Mouse (Mus musculus): ENCODE data around the gene Celsr1. TPM values are rescaled to one million over a fixed set of nuclear protein-coding genes. Genes with fewer than 3 reads are reported as not detected.
"Not testable (repeated sequence)": the region's sequence is repeated elsewhere in the genome, so short reads cannot be mapped to it uniquely, and the experiment has no call there.

Celsr1 gene
- polyA plus RNA-seq, 1 experiment from 2014 or later, result 0.25 TPM

DNA sequence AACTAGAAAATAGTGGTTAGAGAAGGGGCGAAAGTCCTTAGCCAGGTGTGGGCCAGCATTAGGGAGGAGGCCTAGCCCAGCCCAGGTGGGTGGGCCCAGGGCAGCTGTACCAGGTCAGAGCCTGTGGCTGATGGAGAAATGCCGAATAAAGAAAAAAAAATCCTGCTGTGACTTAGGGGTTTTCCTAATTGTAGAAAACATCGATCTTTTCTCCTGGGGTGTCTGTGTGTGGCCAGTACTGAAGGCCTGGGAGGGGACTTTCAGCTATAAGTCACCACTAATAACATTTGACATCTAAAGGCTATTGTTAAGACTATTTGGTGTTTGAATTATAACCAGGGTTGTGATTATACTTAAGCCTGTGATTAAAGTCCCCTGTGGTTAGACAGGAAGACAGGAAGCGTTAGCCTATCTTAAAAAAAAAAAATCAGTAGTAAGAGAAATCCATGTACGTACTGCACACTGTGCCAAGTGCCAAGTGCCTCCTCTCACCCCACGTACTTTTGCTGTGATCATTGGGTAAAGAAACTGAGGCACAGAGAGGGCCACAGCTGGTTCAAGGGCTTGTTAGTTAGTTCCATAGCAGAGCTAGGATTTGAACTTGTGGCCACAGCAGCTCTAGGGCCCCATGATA is 28.4 kb upstream of the Celsr1 start:
- Histone ChIP-seq H3K27me3 (replicated peaks) (no peaks in the 10 kb centered on the region), H3K9me3 (replicated peaks) (no peaks in the 10 kb centered on the region), H3K4me3 (0 out of 2 replicates have a peak overlapping the region, but pooled peaks have one; percentile 6), H3K4me2 (peak overlapping the region; percentile 97), H3K36me3 (peaks cover 5% of the 10 kb centered on the region), H3K27ac (peak overlapping the region; percentile 92), H3K4me1 (peaks cover 94% of the 10 kb centered on the region), H3K9ac (peak overlapping the region; percentile 43)
- WGBS (ENCODE audit: insufficient replicate concordance), result 65% methylated on average over 6 of the region's 6 CpGs
- no peak for ATAC-seq

DNA sequence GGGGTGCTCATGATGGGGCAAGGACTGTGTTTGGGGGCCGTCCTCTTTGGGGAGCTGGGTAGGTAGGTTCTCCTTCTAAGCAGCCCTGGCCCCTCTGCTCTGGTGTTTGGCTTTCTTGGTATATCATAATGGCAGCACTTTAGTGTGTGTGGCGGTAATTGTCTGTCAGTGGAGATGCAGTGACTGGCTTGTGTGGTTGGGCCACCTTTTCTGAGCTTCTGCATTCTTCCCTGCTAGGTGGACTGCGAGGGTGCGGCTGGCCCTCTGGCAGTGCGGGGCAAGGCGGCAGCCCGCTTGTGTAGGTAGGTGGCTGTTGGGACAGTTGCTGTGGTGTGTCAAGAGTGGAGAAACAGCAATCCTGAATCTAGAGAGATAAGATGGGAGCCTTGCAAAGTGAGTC is 27.6 kb upstream of the Celsr1 start:
- H3K9me3 ChIP-seq (replicated peaks), result no peaks in the 10 kb centered on the region
- H3K4me2 ChIP-seq, result peak overlapping the region; percentile 97
- peak overlapping the region; percentile 92 for H3K27ac ChIP-seq
- H3K4me1 ChIP-seq, result peaks cover 93% of the 10 kb centered on the region
- H3K4me3 ChIP-seq, result peak overlapping the region; percentile 90
- peak overlapping the region; percentile 43 for H3K9ac ChIP-seq
- WGBS (ENCODE audit: insufficient replicate concordance), result 72% methylated on average over 7 of the region's 7 CpGs
- peaks cover 5% of the 10 kb centered on the region for H3K36me3 ChIP-seq
- ATAC-seq, result no peak
- 0 out of 2 replicates have a peak, but pooled peaks cover 2% of the 10 kb centered on the region for H3K27me3 ChIP-seq (replicated peaks)

DNA sequence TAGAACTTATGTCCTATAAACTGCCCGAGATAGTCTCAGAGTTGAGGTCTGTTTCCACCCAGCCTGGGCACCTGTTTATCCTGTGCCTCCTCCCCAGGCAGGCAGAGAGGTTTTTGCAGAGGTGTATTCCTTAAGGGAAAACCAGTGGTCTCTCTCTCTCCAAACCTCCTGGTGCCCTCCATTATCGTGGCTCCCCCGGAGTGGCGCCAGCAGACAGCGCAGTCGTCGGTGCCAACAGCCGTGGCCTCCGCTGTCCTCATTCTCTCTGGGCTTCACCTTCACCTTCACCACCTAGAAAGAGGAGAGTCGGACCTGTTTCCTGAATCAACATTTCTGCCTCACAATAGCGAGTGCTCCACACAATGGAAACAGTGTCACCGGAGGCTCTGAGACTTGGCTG is 27.0 kb upstream of the Celsr1 start:
- no peaks in the 10 kb centered on the region for H3K9me3 ChIP-seq (replicated peaks)
- peak overlapping the region; percentile 43 for H3K9ac ChIP-seq
- WGBS (ENCODE audit: insufficient replicate concordance), result 85% methylated on average over 12 of the region's 12 CpGs
- H3K27ac ChIP-seq, result peak overlapping the region; percentile 92
- no peak for ATAC-seq
- 0 out of 2 replicates have a peak, but pooled peaks cover 4% of the 10 kb centered on the region for H3K27me3 ChIP-seq (replicated peaks)
- peak overlapping the region; percentile 90 for H3K4me3 ChIP-seq
- H3K4me2 ChIP-seq, result peak overlapping the region; percentile 97
- peaks cover 94% of the 10 kb centered on the region for H3K4me1 ChIP-seq
- peaks cover under 1% of the 10 kb centered on the region for H3K36me3 ChIP-seq

DNA sequence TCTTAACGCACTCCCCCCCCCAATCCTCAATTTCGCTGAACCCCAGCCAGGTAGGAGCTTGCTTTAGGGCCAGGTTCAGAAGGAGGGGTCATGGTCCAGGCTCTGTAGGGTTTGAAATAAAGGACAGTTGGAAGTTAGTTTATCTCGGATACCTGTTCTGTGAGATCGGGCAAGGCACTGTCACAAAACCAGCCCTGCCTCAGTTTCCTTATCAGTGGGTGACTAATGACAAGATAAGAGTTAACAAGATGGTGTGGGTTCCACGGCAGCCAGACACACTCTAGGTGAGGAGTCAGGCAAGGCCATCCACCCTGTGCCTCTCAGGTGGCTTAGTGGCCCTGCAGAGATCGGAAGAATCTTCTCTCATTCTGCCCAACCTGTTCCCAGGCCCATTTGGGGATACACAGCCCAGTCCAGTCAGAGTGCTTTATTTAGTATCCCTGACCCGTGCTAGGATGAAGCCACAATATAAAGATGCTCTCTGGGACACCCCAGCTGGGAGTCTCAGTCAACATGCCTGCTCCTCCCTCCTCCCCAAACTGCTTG is 26.3 kb upstream of the Celsr1 start:
- Histone ChIP-seq H3K4me1 (peaks cover 94% of the 10 kb centered on the region), H3K9me3 (replicated peaks) (no peaks in the 10 kb centered on the region), H3K4me3 (peak overlapping the region; percentile 90), H3K4me2 (peak overlapping the region; percentile 97), H3K36me3 (no peaks in the 10 kb centered on the region; the same call in 1 of the 2 replicates), H3K9ac (peak overlapping the region; percentile 97), H3K27ac (peak overlapping the region; percentile 92), H3K27me3 (replicated peaks) (0 out of 2 replicates have a peak, but pooled peaks cover 4% of the 10 kb centered on the region)
- ATAC-seq, result no peak
- 29% methylated on average over 7 of the region's 7 CpGs for WGBS (ENCODE audit: insufficient replicate concordance)

DNA sequence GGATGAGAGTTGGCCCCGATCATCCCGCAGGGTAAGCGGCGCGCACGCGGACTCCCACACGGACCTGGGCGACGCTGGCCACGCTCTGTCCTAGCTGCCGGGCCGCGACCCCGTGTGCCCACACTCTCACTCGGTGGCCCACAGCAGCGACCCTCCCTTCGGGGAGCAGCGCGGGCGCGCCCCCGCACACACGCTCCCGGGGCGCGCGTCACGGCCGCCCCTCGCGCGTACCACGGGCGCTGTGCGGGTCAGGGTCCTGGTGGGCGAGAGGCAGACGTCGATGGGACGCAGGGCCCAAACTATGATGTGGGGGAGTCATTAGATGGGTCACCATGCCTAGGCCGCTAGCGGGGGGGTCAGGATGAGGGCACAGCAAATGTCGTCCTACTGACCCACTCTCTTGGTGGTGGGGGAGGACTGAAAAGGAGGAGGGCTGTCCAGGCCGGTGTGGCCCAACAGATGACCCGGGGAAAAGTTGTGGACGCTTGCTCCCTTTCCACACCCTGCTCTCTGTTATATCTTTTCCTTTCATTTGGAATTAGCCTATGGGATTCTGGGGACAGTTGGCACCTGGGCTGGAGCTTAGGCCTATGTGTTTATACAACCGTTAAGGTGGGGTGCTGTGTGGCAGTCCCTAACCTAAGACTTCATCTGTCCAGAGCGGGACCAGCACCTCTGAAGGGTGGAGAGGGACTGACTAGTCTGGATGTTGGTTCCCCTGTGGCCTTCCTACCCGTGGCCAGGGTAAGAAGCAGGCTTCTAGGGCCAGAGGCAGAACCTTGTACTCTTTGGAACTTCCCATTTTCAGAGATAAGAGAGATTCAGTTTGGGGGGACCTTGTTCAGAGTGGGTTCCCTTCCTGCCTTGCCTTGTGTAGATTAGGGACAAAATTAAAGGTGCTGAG is 25.6 kb upstream of the Celsr1 start:
- H3K27ac ChIP-seq, result peak overlapping the region; percentile 92
- peak overlapping the region; percentile 97 for H3K9ac ChIP-seq
- H3K4me1 ChIP-seq, result peaks cover 94% of the 10 kb centered on the region
- 1% methylated on average over 49 of the region's 49 CpGs for WGBS (ENCODE audit: insufficient replicate concordance)
- H3K9me3 ChIP-seq (replicated peaks), result no peaks in the 10 kb centered on the region
- peak; percentile 16 for ATAC-seq
- H3K4me2 ChIP-seq, result peak overlapping the region; percentile 97
- H3K4me3 ChIP-seq, result peak overlapping the region; percentile 90
- H3K27me3 ChIP-seq (replicated peaks), result 0 out of 2 replicates have a peak, but pooled peaks cover 4% of the 10 kb centered on the region
- no peaks in the 10 kb centered on the region; the same call in 1 of the 2 replicates for H3K36me3 ChIP-seq

DNA sequence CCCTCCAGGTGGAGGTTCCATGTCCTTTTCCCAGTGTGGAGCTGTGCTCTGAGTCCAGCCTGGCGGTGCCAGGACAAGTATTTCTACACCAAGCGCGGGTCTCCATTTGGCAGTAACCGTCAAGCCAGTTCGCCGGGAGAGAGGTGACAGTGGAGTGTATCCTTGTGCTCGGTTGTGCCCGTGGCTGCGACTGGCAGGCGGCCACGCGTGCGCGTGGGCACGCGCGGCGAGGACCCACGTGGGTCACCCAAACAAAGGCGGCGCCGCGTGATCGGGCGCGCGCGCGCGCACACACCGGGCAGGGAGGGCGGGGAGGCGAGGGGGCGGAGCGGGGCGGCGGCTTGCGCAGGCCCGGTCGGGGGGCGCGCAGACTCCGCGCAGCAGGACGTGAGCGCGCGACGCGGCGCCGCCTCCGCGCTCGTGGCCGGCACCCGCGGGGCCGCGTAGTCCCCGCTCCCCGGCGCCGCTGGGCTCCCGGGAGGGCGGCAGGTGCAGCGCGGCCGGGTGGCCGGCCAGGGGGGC is 24.9 kb upstream of the Celsr1 start:
- no peaks in the 10 kb centered on the region; the same call in 1 of the 2 replicates for H3K36me3 ChIP-seq
- peak; percentile 77 for ATAC-seq
- H3K4me1 ChIP-seq, result peaks cover 94% of the 10 kb centered on the region
- under 1% methylated on average over 53 of the region's 70 CpGs for WGBS (ENCODE audit: insufficient replicate concordance)
- no peaks in the 10 kb centered on the region for H3K9me3 ChIP-seq (replicated peaks)
- peak overlapping the region; percentile 97 for H3K9ac ChIP-seq
- peak overlapping the region; percentile 97 for H3K4me2 ChIP-seq
- H3K27ac ChIP-seq, result peak overlapping the region; percentile 92
- peak overlapping the region; percentile 90 for H3K4me3 ChIP-seq
- 0 out of 2 replicates have a peak, but pooled peaks cover 4% of the 10 kb centered on the region for H3K27me3 ChIP-seq (replicated peaks)

DNA sequence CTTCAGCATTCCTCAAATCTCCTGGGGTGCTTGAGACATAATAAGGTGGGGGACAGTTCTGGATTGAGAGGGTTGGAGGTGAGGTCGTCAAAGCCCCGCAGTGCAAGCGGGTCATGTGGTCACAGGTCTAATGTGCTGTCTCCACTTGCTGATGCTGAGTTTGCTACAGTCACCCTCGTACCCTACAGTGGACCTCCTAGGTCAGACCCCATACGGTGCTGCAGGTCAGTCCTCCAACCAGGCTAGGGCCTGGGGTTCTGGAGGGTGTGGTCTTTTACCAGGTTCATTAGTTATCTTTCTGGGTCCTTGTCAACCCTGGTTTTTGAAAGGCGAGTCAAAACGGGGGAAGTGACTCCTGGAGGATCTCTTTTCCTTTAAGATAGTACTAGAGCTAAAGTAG is 24.3 kb upstream of the Celsr1 start:
- ATAC-seq, result no peak
- Histone ChIP-seq H3K36me3 (no peaks in the 10 kb centered on the region; the same call in 1 of the 2 replicates), H3K4me2 (peak overlapping the region; percentile 97), H3K27ac (peak overlapping the region; percentile 65; the same call in 1 of the 2 replicates), H3K4me3 (peak overlapping the region; percentile 90), H3K9ac (peak overlapping the region; percentile 97), H3K9me3 (replicated peaks) (no peaks in the 10 kb centered on the region), H3K27me3 (replicated peaks) (0 out of 2 replicates have a peak, but pooled peaks cover 4% of the 10 kb centered on the region), H3K4me1 (peaks cover 93% of the 10 kb centered on the region)
- 11% methylated on average over 7 of the region's 7 CpGs for WGBS (ENCODE audit: insufficient replicate concordance)

DNA sequence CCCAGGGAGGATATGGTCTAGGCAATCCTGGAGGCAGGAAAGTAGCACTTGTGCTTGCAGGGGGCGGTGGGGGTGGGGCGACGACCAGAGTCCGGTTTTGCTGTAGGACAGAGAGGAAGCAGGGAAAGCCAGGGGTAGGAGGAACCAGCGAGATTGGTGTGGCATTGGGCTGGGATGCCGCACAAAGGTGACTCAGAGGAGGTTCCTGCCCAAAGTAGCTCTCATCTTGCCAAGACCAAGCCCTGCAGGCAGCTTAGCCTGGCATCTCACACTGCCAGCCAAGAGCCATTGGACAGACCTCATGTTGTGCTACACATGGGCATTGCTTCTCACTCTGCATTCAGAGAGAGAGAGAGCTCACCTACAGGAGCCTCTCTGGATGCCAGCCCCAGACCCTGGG is 23.8 kb upstream of the Celsr1 start, which contains the start of gene Gramd4:
TSS of gene Gramd4 (plus strand) at position 283 of the 400 bp plus-strand sequence.
- Histone ChIP-seq H3K9me3 (replicated peaks) (no peaks in the 10 kb centered on the region), H3K9ac (peak within 1 kb of the TSS; percentile 97), H3K27me3 (replicated peaks) (0 out of 2 replicates have a peak, but pooled peaks cover 4% of the 10 kb centered on the region), H3K4me1 (peaks cover 91% of the 10 kb centered on the region), H3K27ac (peak within 1 kb of the TSS; percentile 65), H3K36me3 (no peaks in the 10 kb centered on the region; the same call in 1 of the 2 replicates), H3K4me2 (peak within 1 kb of the TSS; percentile 97), H3K4me3 (peak within 1 kb of the TSS; percentile 90)
- ATAC-seq, result no peak
- 45% methylated on average over 5 of the region's 6 CpGs for WGBS (ENCODE audit: insufficient replicate concordance)

DNA sequence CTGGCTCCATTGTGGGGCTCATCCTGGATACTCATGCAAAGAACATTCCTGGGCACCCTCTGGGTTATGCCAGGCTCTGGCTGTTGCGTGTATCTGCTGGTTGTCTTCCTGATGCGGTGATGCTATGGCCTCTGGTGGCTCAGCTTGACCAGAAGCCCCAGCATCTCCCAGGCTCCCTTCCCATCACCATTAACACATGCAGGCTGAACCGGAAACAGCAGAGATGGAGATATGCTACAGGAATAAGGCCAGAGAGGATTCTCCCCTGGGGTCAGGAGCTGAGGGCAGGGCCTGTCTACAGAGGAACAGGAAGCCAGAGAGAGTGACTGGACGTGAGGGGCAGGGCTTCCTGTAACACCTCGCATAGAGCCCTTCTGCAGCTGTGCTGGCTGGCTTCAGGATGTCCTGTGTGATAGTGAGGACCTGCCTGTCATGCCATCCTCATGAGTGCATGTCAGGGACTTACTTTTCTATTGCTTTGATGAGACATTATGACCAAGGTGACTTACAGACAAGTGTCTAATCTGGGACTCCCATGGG is 22.7 kb upstream of the Celsr1 start:
- Histone ChIP-seq H3K9ac (no peak overlapping the region), H3K9me3 (replicated peaks) (no peaks in the 10 kb centered on the region), H3K4me2 (no peak overlapping the region), H3K36me3 (no peaks in the 10 kb centered on the region; the same call in 1 of the 2 replicates), H3K27me3 (replicated peaks) (0 out of 2 replicates have a peak, but pooled peaks cover 4% of the 10 kb centered on the region), H3K4me3 (no peak overlapping the region), H3K27ac (0 out of 2 replicates have a peak overlapping the region, but pooled peaks have one; percentile 16), H3K4me1 (peaks cover 91% of the 10 kb centered on the region)
- ATAC-seq, result no peak
- 44% methylated on average over 5 of the region's 5 CpGs for WGBS (ENCODE audit: insufficient replicate concordance)

DNA sequence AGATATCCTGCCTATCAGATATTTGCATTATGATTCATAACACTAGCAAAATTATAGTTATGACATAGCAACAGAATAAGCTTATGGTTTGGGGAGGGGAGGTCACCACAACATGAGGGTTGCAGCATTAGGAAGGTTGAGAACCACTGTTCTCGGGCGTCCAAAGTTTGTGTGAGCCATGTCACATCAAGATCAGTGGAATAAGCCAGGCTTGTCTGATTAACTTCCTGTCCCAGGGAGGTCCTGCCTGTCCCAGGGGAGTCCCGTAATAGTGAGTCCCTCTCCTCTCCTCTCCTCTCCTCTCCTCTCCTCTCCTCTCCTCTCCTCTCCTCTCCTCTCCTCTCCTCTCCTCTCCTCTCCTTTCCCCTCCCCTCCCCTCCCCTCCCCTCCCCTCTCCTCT is 21.3 kb upstream of the Celsr1 start:
- Histone ChIP-seq H3K9ac (peak overlapping the region; percentile 18; the same call in 1 of the 2 replicates), H3K4me1 (peaks cover 91% of the 10 kb centered on the region)
- H3K27me3 ChIP-seq (replicated peaks); H3K36me3 ChIP-seq; H3K4me2 ChIP-seq; ATAC-seq; H3K4me3 ChIP-seq; H3K9me3 ChIP-seq (replicated peaks); H3K27ac ChIP-seq: not testable (repeated sequence)
- 48% methylated on average over 3 of the region's 3 CpGs for WGBS (ENCODE audit: insufficient replicate concordance)

Data from liver, embryonic 12.5 days (tissue).